Mouse (Mus musculus) retina, postnatal 1 day (tissue): Measurements from ENCODE around the gene Etv2.

ENCODE experiments used
- DNase-seq: peaks from one replicate; pipeline ENCODE4 v3.0.0-alpha.2; 2012

Etv2 gene

GRCm38 (mm10) chr7:30635752-30636151 is at the start of gene Etv2:
Gene Etv2 (minus strand): TSS chr7:30635852.
- DNase-seq = no peak

GRCm38 (mm10) chr7:30683425-30683824 is 47.8 kb upstream of the Etv2 start:
- DNase-seq = no peak

- DNase-seq = no peak
These were observed 46.2 kb upstream of the Etv2 start for GRCm38 (mm10) chr7:30681897-30682296.

GRCm38 (mm10) chr7:30678263-30678975 is 42.8 kb upstream of the Etv2 start:
- no peak for DNase-seq

- DNase-seq = no peak
These were observed 35.8 kb upstream of the Etv2 start, which contains the start of gene Pmis2 for GRCm38 (mm10) chr7:30671480-30671879. Gene Pmis2 (minus strand): TSS chr7:30671605.

GRCm38 (mm10) chr7:30669229-30669628 is 33.6 kb upstream of the Etv2 start:
- DNase-seq = peak; percentile 68

- peak; percentile 55 for DNase-seq
These were observed 29.7 kb upstream of the Etv2 start for GRCm38 (mm10) chr7:30665321-30665720.

- peak; percentile 96 for DNase-seq
These were observed 29.0 kb upstream of the Etv2 start, which contains the start of gene Haus5 for GRCm38 (mm10) chr7:30664529-30665200. Gene Haus5 (minus strand): TSS chr7:30664994.

- peak; percentile 99 for DNase-seq
These were observed 14.2 kb upstream of the Etv2 start, which contains the start of gene Rbm42 for GRCm38 (mm10) chr7:30649591-30650540. Gene Rbm42 (minus strand): TSS chr7:30650317.

- DNase-seq = no peak
These were observed 3.4 kb upstream of the Etv2 start for GRCm38 (mm10) chr7:30639083-30639482.

GRCm38 (mm10) chr7:30636395-30636794 is 743 bp upstream of the Etv2 start:
- DNase-seq = peak; percentile 38

- DNase-seq = peak; percentile 83
These were observed 1.0 kb downstream of the Etv2 start for GRCm38 (mm10) chr7:30634621-30635020.

- DNase-seq = no peak
These were observed 1.8 kb downstream of the Etv2 start for GRCm38 (mm10) chr7:30633762-30634412.

- no peak for DNase-seq
These were observed 6.6 kb downstream of the Etv2 start for GRCm38 (mm10) chr7:30629013-30629412.

GRCm38 (mm10) chr7:30626647-30627046 is 9.0 kb downstream of the Etv2 start:
- no peak for DNase-seq

- DNase-seq = peak; percentile 94
These were observed 9.9 kb downstream of the Etv2 start, which contains the start of gene Cox6b1 for GRCm38 (mm10) chr7:30625530-30626384. Gene Cox6b1 (minus strand): TSS chr7:30626151.

GRCm38 (mm10) chr7:30619202-30619601 is 16.4 kb downstream of the Etv2 start:
- peak; percentile 30 for DNase-seq

- DNase-seq = no peak
These were observed 17.0 kb downstream of the Etv2 start for GRCm38 (mm10) chr7:30618658-30619057.

GRCm38 (mm10) chr7:30615049-30615760 is 20.4 kb downstream of the Etv2 start:
- DNase-seq = no peak

GRCm38 (mm10) chr7:30614454-30614853 is 21.2 kb downstream of the Etv2 start:
- DNase-seq = no peak
